Mouse (Mus musculus): ENCODE data around the gene Rinl. TPM values are rescaled to one million over a fixed set of nuclear protein-coding genes. Genes with fewer than 3 reads are reported as not detected.
A peak's percentile ranks its signal among the peaks of the same experiment; 100 is the strongest.

The Rinl gene
- total RNA-seq, 2 experiments from 2014 or later: 2.7 to 3.1 TPM

DNA sequence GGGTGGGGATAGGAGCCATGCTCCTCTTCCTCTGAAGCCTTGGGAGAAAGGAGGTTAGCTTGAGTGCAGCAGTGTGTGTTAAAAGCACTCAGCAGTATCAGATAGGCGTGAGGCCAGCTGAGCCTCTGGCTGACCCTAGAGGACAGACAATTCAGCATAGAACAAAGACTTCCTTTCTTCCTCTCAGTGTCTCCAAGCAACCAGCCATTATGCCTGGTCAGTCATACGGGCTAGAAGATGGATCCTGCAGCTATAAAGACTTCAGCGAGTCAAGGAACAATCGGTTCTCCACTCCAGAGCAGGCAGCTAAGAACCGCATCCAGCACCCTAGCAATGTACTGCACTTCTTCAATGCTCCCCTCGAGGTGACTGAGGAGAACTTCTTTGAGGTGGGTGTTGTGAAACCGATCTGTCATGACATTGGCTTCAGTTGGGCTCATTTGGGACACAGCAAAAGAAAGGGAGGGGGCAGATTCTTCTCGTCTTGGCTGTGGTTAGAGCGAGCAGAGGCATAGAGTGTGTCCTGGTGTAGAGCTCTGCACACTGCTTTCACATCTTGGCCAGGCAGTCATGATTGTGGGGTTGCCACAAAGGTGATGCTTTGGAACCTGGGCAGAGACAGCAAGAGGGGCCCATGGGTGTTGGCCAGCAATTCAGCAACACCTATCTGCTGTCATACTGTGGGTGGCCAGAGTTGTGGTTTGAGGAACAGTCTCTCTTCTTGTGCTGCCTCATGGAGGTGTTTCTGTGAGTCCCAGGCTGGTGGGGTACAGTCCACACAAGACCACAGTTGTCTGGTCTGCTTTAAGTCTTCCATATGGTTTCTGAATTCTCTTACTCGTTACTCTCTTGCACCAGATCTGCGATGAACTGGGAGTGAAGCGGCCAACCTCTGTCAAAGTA, 31.8 kb downstream of the Rinl start:
- no peak overlapping the region for H3K4me3 ChIP-seq
- DNase-seq (ENCODE audit: extremely low spot score in 1 of 2, low spot score in 2 of 2): no peak
- H3K27ac ChIP-seq: peak overlapping the region; percentile 69
- TF ChIP-seq CTCF (IDR thresholded peaks at IDR 0.05): no peak; the same call in 1 of the 2 replicates
- intact Hi-C loops (cut with DNase I): loop anchor here (1.0 kb wide), 1 partner anchor 7 kb away; no protein-coding TSS in a partner anchor

GRCm38 (mm10) chr7:28821261-28821831, 32.6 kb downstream of the Rinl start:
- intact Hi-C loops (cut with DNase I): loop anchor here (1.0 kb wide), 1 partner anchor 8 kb away; no protein-coding TSS in a partner anchor
- Histone ChIP-seq H3K27ac (peak overlapping the region; percentile 69), H3K4me3 (no peak overlapping the region)
- peak; percentile 46 to 63 for DNase-seq (ENCODE audit: extremely low spot score in 1 of 2, low spot score in 2 of 2)
- no peak for TF ChIP-seq CTCF (IDR thresholded peaks at IDR 0.05)

- H3K4me3 ChIP-seq: no peak overlapping the region
Measured at GRCm38 (mm10) chr7:28822556-28822955, 33.8 kb downstream of the Rinl start.

DNA sequence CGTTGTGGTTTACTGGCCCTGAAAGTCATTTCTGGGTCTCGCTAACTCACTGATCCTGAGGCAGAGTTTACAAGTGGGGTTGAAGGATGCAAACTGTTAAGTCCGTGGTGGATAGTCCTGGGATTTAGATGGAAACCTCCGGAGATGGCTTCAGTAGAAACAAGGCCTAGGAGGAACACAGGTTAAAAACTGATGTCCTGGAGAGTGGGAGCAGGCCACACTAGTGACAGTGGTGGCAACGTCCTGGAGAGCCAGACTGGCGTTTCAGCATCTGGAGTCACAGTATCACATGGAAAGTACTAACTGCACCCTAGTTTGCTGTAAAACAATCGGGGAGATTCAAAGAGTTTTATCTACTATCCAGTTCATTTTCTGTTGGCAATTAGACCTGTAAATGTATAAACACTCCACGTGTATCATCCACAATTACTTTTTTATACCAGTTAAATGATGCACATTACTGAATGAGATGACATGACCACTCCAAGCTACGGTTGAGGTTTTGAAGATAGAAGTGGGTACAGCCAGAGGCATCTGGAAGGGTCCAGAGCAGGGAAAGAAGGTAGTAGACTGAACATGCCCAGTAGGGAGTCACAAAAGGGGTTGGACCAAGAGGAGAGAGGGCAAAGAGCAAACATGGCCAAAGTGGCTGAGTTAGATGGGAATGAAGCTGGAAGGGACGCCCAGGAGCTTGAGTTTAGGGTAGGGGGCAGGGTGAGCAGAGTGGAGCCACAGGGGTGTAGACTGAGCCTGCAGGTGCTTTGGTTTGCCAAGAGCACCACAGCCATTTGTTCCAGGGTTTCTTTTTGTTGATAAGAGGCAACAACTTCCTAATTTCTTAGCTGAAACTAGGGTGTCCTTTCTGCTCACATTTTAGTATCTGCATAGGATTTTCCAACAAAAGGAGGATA, 34.5 kb downstream of the Rinl start:
- TF ChIP-seq CTCF (IDR thresholded peaks at IDR 0.05): no peak
- no peak for DNase-seq (ENCODE audit: extremely low spot score in 1 of 2, low spot score in 2 of 2)
- intact Hi-C loops (cut with DNase I): no loop called here
- H3K27ac ChIP-seq: peak overlapping the region; percentile 24; the same call in 1 of the 2 replicates
- H3K4me3 ChIP-seq: no peak overlapping the region

More at GRCm38 (mm10) chr7:28822556-28822955, 33.8 kb downstream of the Rinl start:
- DNase-seq (ENCODE audit: extremely low spot score in 1 of 2, low spot score in 2 of 2): no peak
- TF ChIP-seq CTCF (IDR thresholded peaks at IDR 0.05): no peak
- no peak overlapping the region; the same call in 1 of the 2 replicates for H3K27ac ChIP-seq
- intact Hi-C loops (cut with DNase I): no loop called here

DNA sequence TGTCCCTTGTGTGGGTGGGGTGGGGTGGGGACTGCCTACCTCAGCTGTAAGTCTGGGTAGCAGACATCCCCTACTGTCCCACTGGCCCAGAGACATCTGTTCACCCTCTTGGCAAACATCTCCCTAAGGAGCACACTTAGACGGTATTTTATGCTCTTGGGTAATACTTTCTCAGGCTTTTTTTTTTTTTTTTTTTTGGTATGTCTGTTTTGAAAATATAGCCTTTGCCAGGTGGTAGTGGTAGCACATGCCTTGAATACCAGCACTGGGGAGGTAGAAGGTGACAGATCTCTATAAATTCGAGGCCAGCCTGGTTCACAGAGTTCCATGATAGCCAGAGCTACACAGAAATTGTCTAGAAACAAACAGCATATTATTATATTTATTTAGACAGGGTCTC, 35.2 kb downstream of the Rinl start:
- DNase-seq (ENCODE audit: extremely low spot score in 1 of 2, low spot score in 2 of 2): no peak
- TF ChIP-seq CTCF (IDR thresholded peaks at IDR 0.05): no peak
- H3K27ac ChIP-seq: peak overlapping the region; percentile 88
- H3K4me3 ChIP-seq: no peak overlapping the region
- intact Hi-C loops (cut with DNase I): loop anchor here (2.0 kb wide), 2 partner anchors 43 to 79 kb away; no protein-coding TSS in a partner anchor

GRCm38 (mm10) chr7:28824941-28825685, 36.3 kb downstream of the Rinl start, which contains the start of gene Ech1:
Ech1 (plus strand) TSS chr7:28825217.
- intact Hi-C loops (cut with DNase I): loop anchor here (1.0 to 5.0 kb wide), 4 partner anchors 15 to 137 kb away; partner anchors contain the start of gene Actn4
- H3K27ac ChIP-seq: peak within 1 kb of the TSS; percentile 88
- DNase-seq (ENCODE audit: extremely low spot score in 1 of 2, low spot score in 2 of 2): peak; percentile 83 to 90
- peak within 1 kb of the TSS; percentile 54 for H3K4me3 ChIP-seq
- no peak for TF ChIP-seq CTCF (IDR thresholded peaks at IDR 0.05)

DNA sequence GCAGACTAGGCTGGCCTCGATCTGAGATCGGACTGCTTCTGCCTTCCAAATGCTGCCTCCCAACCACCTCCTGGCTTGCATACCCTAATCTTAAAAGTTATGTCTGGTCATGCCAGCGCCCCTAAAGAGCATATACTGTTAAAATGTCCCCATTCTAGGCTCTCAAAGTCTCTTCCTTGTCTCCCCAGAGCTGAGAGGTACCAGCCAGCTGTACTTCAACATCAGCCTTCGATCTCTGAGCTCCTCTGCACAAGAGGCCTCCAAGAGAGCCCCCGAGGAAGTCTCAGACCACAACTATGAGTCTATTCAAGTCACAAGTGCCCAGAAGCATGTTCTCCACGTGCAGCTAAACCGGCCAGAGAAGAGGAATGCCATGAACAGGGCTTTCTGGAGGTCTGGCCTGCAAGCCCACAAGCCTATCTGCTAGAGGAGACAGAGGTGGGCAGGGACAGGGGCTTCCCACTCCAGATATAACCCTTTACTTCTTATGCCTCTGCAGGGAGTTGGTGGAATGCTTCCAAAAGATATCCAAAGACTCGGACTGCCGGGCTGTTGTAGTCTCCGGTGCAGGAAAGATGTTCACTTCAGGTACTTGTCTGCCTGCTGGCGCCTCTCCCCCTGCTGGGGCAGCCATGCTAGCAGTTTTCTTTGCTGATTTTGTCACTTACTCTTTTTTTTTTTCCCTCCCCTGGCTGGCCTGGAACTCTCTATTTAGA, 37.1 kb downstream of the Rinl start:
- intact Hi-C loops (cut with DNase I): loop anchor here (1.0 to 5.0 kb wide), 4 partner anchors 16 to 136 kb away; partner anchors contain the start of gene Actn4
- Histone ChIP-seq H3K27ac (peak overlapping the region; percentile 88), H3K4me3 (peak overlapping the region; percentile 54)
- no peak for DNase-seq (ENCODE audit: extremely low spot score in 1 of 2, low spot score in 2 of 2)
- TF ChIP-seq CTCF (IDR thresholded peaks at IDR 0.05): peak; percentile 4

DNA sequence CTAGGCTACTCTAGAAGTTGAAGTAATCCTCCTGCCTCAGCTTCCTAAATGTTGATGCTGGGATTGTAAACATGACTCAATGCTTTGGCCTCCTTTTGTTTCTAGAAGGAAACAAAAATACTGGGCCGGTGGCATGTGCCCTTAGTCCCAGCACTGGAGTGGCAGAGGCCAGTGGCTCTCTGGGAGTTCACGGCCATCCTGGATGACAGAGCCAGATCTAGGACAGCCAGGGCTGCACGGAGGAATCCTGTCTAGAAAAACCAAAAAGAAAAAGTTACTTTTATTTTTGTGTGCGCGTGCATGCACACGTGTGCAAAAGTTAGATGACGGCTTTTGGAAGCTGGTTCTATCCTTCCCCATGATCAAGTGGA, 37.6 kb downstream of the Rinl start:
- intact Hi-C loops (cut with DNase I): loop anchor here (5.0 kb wide), 1 partner anchor 136 kb away; the partner anchor contains the start of gene Actn4
- Histone ChIP-seq H3K27ac (peak overlapping the region; percentile 88; the same call in 1 of the 2 replicates), H3K4me3 (no peak overlapping the region)

DNA sequence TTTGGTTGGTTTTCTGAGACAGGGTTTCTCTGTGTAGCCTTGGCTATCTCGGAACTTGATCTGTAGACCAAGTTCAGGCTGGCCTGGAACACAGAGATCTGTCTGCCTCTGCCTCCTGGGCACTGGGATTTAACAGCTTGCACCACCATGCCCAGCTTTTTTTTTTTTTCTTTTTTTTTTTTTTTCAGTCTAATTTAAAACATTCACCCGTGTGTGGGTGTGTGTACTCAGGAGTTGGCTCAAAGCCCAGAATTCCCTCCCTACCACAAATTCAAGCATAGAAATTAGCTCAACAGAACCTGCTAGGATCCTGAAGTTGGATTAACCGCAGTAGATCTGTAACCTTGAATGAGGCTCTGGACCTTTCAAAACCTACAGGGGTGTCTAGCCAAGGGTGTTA, 38.6 kb downstream of the Rinl start:
- Histone ChIP-seq H3K27ac (no peak overlapping the region), H3K4me3 (no peak overlapping the region)
- no peak for TF ChIP-seq CTCF (IDR thresholded peaks at IDR 0.05)
- DNase-seq (ENCODE audit: extremely low spot score in 1 of 2, low spot score in 2 of 2): peak; percentile 43 to 65
- intact Hi-C loops (cut with DNase I): loop anchor here (1.0 to 5.0 kb wide), 2 partner anchors 13 to 135 kb away; partner anchors contain the start of gene Actn4

More for the DNA sequence above, 37.6 kb downstream of the Rinl start:
- TF ChIP-seq CTCF (IDR thresholded peaks at IDR 0.05): no peak
- no peak for DNase-seq (ENCODE audit: extremely low spot score in 1 of 2, low spot score in 2 of 2)

- Histone ChIP-seq H3K4me3 (no peak overlapping the region), H3K27ac (no peak overlapping the region)
- intact Hi-C loops (cut with DNase I): loop anchor here (5.0 kb wide), 1 partner anchor 132 kb away; the partner anchor contains the start of gene Actn4
- DNase-seq (ENCODE audit: extremely low spot score in 1 of 2, low spot score in 2 of 2): no peak
- no peak for TF ChIP-seq CTCF (IDR thresholded peaks at IDR 0.05)
Measured at GRCm38 (mm10) chr7:28829821-28830220, 41.1 kb downstream of the Rinl start.
